Mouse (Mus musculus): ENCODE data around the gene Sertad1. TPM values are rescaled to one million over a fixed set of nuclear protein-coding genes. Genes with fewer than 3 reads are reported as not detected.

Gene Sertad1
- total and polyA plus RNA-seq, 3 experiments: 18.5 to 62.3 (median 56.9) TPM

GRCm38 (mm10) chr7:27447419-27448286 lies 39.1 kb upstream of the Sertad1 start, which contains the start of the genes Sptbn4 and Blvrb:
Sptbn4 (minus strand) TSS chr7:27447686.
Blvrb (plus strand) TSS chr7:27447978.
- peaks cover 58% of the 10 kb centered on the region for H3K4me1 ChIP-seq (ENCODE audit: insufficient read depth, low read depth, low read length)
- H3K9me3 ChIP-seq (replicated peaks): no peaks in the 10 kb centered on the region
- ATAC-seq (ENCODE audit: extremely low read depth, insufficient number of reproducible peaks, low FRiP score, poor library complexity, severe bottlenecking): peak; percentile 84

GRCm38 (mm10) chr7:27448421-27449206 lies 38.1 kb upstream of the Sertad1 start:
- Histone ChIP-seq H3K4me3 (ENCODE audit: low read depth, low read length) (peak overlapping the region; percentile 79), H3K4me1 (ENCODE audit: insufficient read depth, low read depth, low read length) (peaks cover 61% of the 10 kb centered on the region), H3K27me3 (ENCODE audit: insufficient read depth, low read length) (peaks cover 12% of the 10 kb centered on the region), H3K36me3 (replicated peaks) (peaks cover 23% of the 10 kb centered on the region), H3K9me3 (replicated peaks) (no peaks in the 10 kb centered on the region)
- DNase-seq (ENCODE audit: low spot score): peak; percentile 42
- peak; percentile 52 for ATAC-seq (ENCODE audit: extremely low read depth, insufficient number of reproducible peaks, low FRiP score, poor library complexity, severe bottlenecking)
- 0 out of 2 replicates have a peak, but pooled peaks have one; percentile 31 for TF ChIP-seq TAL1 (conservative IDR thresholded peaks at IDR 0.05; ENCODE audit: low read depth, low read length)
- no peak for TF ChIP-seq POLR2AphosphoS5 (IDR thresholded peaks at IDR 0.05; ENCODE audit: insufficient replicate concordance, low read depth, low read length)

More at GRCm38 (mm10) chr7:27447419-27448286, 39.1 kb upstream of the Sertad1 start, which contains the start of the genes Sptbn4 and Blvrb:
- Histone ChIP-seq H3K4me3 (ENCODE audit: low read depth, low read length) (peak within 1 kb of the TSS; percentile 79), H3K36me3 (replicated peaks) (peaks cover 19% of the 10 kb centered on the region), H3K27me3 (ENCODE audit: insufficient read depth, low read length) (peaks cover 12% of the 10 kb centered on the region)
- peak; percentile 91 for DNase-seq (ENCODE audit: low spot score)
- TF ChIP-seq TAL1 (conservative IDR thresholded peaks at IDR 0.05; ENCODE audit: low read depth, low read length) (no peak), CTCF (IDR thresholded peaks at IDR 0.05; ENCODE audit: low read depth, low read length) (no peak), POLR2AphosphoS5 (IDR thresholded peaks at IDR 0.05; ENCODE audit: insufficient replicate concordance, low read depth, low read length) (no peak)

GRCm38 (mm10) chr7:27449256-27449862 lies 37.4 kb upstream of the Sertad1 start:
- no peak for TF ChIP-seq GATA1 (IDR thresholded peaks at IDR 0.05; ENCODE audit: borderline replicate concordance, low read length)
- peak; percentile 50; the same call in 1 of the 2 replicates for TF ChIP-seq CTCF (IDR thresholded peaks at IDR 0.05; ENCODE audit: low read depth, low read length)
- no peak for TF ChIP-seq TAL1 (conservative IDR thresholded peaks at IDR 0.05; ENCODE audit: low read depth, low read length)
- TF ChIP-seq POLR2AphosphoS5 (IDR thresholded peaks at IDR 0.05; ENCODE audit: insufficient replicate concordance, low read depth, low read length): no peak
- TF ChIP-seq GATA2 (IDR thresholded peaks at IDR 0.05; ENCODE audit: borderline replicate concordance, low read depth, low read length): no peak
- H3K9me3 ChIP-seq (replicated peaks): no peaks in the 10 kb centered on the region
- peaks cover 12% of the 10 kb centered on the region for H3K27me3 ChIP-seq (ENCODE audit: insufficient read depth, low read length)
- H3K36me3 ChIP-seq (replicated peaks): peaks cover 25% of the 10 kb centered on the region
- no peak for DNase-seq (ENCODE audit: low spot score)
- ATAC-seq (ENCODE audit: extremely low read depth, insufficient number of reproducible peaks, low FRiP score, poor library complexity, severe bottlenecking): no peak
- peaks cover 66% of the 10 kb centered on the region for H3K4me1 ChIP-seq (ENCODE audit: insufficient read depth, low read depth, low read length)
- H3K4me3 ChIP-seq (ENCODE audit: low read depth, low read length): peak overlapping the region; percentile 79

- Histone ChIP-seq H3K4me3 (ENCODE audit: low read depth, low read length) (no peak overlapping the region; the same call in 1 of the 2 replicates), H3K9me3 (replicated peaks) (no peaks in the 10 kb centered on the region), H3K27me3 (ENCODE audit: insufficient read depth, low read length) (peaks cover 3% of the 10 kb centered on the region), H3K4me1 (ENCODE audit: insufficient read depth, low read depth, low read length) (peaks cover 75% of the 10 kb centered on the region), H3K36me3 (replicated peaks) (peaks cover 32% of the 10 kb centered on the region)
- no peak for TF ChIP-seq TAL1 (conservative IDR thresholded peaks at IDR 0.05; ENCODE audit: low read depth, low read length)
- no peak for TF ChIP-seq GATA1 (IDR thresholded peaks at IDR 0.05; ENCODE audit: borderline replicate concordance, low read length)
- no peak for TF ChIP-seq GATA2 (IDR thresholded peaks at IDR 0.05; ENCODE audit: borderline replicate concordance, low read depth, low read length)
- TF ChIP-seq POLR2AphosphoS5 (IDR thresholded peaks at IDR 0.05; ENCODE audit: insufficient replicate concordance, low read depth, low read length): no peak
- TF ChIP-seq CTCF (IDR thresholded peaks at IDR 0.05; ENCODE audit: low read depth, low read length): no peak
- ATAC-seq (ENCODE audit: extremely low read depth, insufficient number of reproducible peaks, low FRiP score, poor library complexity, severe bottlenecking): no peak
- no peak for DNase-seq (ENCODE audit: low spot score)
These were observed 35.4 kb upstream of the Sertad1 start for GRCm38 (mm10) chr7:27451359-27451758.

- Histone ChIP-seq H3K4me3 (ENCODE audit: low read depth, low read length) (peak overlapping the region; percentile 42; the same call in 1 of the 2 replicates), H3K36me3 (replicated peaks) (peaks cover 40% of the 10 kb centered on the region), H3K27me3 (ENCODE audit: insufficient read depth, low read length) (no peaks in the 10 kb centered on the region), H3K9me3 (replicated peaks) (no peaks in the 10 kb centered on the region), H3K4me1 (ENCODE audit: insufficient read depth, low read depth, low read length) (peaks cover 71% of the 10 kb centered on the region)
- no peak for ATAC-seq (ENCODE audit: extremely low read depth, insufficient number of reproducible peaks, low FRiP score, poor library complexity, severe bottlenecking)
- no peak for TF ChIP-seq POLR2AphosphoS5 (IDR thresholded peaks at IDR 0.05; ENCODE audit: insufficient replicate concordance, low read depth, low read length)
- no peak for TF ChIP-seq CTCF (IDR thresholded peaks at IDR 0.05; ENCODE audit: low read depth, low read length)
- TF ChIP-seq GATA2 (IDR thresholded peaks at IDR 0.05; ENCODE audit: borderline replicate concordance, low read depth, low read length): no peak
- TF ChIP-seq TAL1 (conservative IDR thresholded peaks at IDR 0.05; ENCODE audit: low read depth, low read length): no peak
- no peak for TF ChIP-seq GATA1 (IDR thresholded peaks at IDR 0.05; ENCODE audit: borderline replicate concordance, low read length)
- DNase-seq (ENCODE audit: low spot score): no peak
These were observed 34.4 kb upstream of the Sertad1 start for GRCm38 (mm10) chr7:27452206-27452770.

Measured in G1E (cell line).